Mouse (Mus musculus) megakaryocyte, embryonic 14.5 days (primary cell): ENCODE data around the gene Olfr98.

Source experiments
- FLI1 ChIP-seq: IDR thresholded peaks from 2 replicates; pipeline ENCODE4 v1.6.1; 2012; ENCODE audit warnings: low read length, inconsistent platforms, mixed read lengths
- GATA1 ChIP-seq: IDR thresholded peaks from 3 replicates; pipeline ENCODE4 v1.6.1; 2012; ENCODE audit warnings: mixed read lengths, low read length, inconsistent platforms, borderline replicate concordance

DNA sequence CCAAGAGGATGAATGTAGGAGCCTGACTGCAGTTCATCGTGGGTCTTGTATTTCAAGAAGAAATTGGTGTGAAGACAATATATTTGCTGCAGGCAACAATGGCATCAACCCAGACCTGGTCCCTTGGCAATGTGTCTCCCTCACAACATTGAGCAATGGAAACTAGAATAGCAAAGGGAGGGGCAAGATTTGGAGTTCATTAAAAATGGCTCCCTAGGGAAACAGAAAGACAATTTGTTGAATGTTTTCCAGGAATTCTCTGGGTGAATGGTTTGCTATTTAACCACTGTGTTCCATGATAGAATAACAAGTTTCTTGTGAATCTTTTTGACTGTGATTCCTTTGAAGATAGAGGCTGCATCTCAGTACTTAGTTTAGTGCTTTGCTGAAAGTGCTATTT, at the start of gene Olfr98:
- TF ChIP-seq GATA1 (no peak), FLI1 (no peak)
